In genomic region chr13:112264666-112265065, GRCm38 (mm10) we compare ENCODE assay signal across 8 mouse cellular contexts. TPM values are rescaled to one million over a fixed set of nuclear protein-coding genes. Genes with fewer than 3 reads are reported as not detected.
A peak's percentile ranks its signal among the peaks of the same experiment; 100 is the strongest.
DNase-seq lines count a peak whose midpoint lies in the region; ATAC-seq and TF ChIP-seq lines count a peak whose summit lies in the region.

No protein-coding gene starts in this region.

- intact Hi-C loops in heart, postnatal 25 days (cut with DNase I), result loop anchor here (5.0 to 10.0 kb wide), 2 partner anchors 492 to 810 kb away; no protein-coding TSS in a partner anchor

- 16% methylated on average over 4 of the region's 4 CpGs for WGBS in liver, embryonic 14.5 days (ENCODE audit: insufficient replicate concordance)

- DNase-seq in heart, postnatal 4 days, result peak; percentile 38
- DNase-seq in heart, postnatal 25 days (ENCODE audit: low spot score), result no peak
- DNase-seq in CD4-positive, CD25-positive, alpha-beta regulatory T cell, adult 2 months (ENCODE audit: low read depth, low spot score), result peak; percentile 66
- DNase-seq in adipocyte (ENCODE audit: low spot score), result peak; percentile 52
- no peak for DNase-seq in liver, embryonic 14.5 days (ENCODE audit: low read depth in 3 of 3, low spot score in 3 of 3)
- peak; percentile 38 for DNase-seq in right cerebral cortex, postnatal 14 days
- DNase-seq in natural killer cell, adult 2 months (ENCODE audit: low spot score in 2 of 2), result no peak

- ATAC-seq in erythroid progenitor cell, adult 5-6 weeks (replicated peaks; ENCODE audit: low FRiP score, poor library complexity, severe bottlenecking), result peak; percentile 55; the same call in 1 of the 2 replicates
- ATAC-seq in liver, embryonic 14.5 days (ENCODE audit: insufficient read depth), result no peak

- H3K4me2 ChIP-seq in liver, embryonic 14.5 days (ENCODE audit: low read depth), result no peak overlapping the region

- H3K9ac ChIP-seq in liver, embryonic 14.5 days (replicated peaks), result no peak overlapping the region

- peak; percentile 72 for TF ChIP-seq CTCF in liver, embryonic 14.5 days (IDR thresholded peaks at IDR 0.05; ENCODE audit: low read depth)

- H3K27me3 ChIP-seq in liver, embryonic 14.5 days (ENCODE audit: control insufficient read depth, insufficient read depth, low read length), result no peaks in the 10 kb centered on the region

- TF ChIP-seq EP300 in liver, embryonic 14.5 days (IDR thresholded peaks at IDR 0.05; ENCODE audit: low read depth), result no peak

- no peaks in the 10 kb centered on the region for H3K9me3 ChIP-seq in liver, embryonic 14.5 days (ENCODE audit: control insufficient read depth, low read length)

- no peaks in the 10 kb centered on the region for H3K36me3 ChIP-seq in liver, embryonic 14.5 days (replicated peaks; ENCODE audit: control insufficient read depth, insufficient read depth, low read depth)

- H3K4me1 ChIP-seq in liver, embryonic 14.5 days (replicated peaks; ENCODE audit: control insufficient read depth in 2 of 2, insufficient read depth in 2 of 2, low read length in 1 of 2), result no peaks in the 10 kb centered on the region

- no peak overlapping the region for H3K4me3 ChIP-seq in liver, embryonic 14.5 days (ENCODE audit: insufficient read depth in 1 of 2, low read depth in 2 of 2, low read length in 2 of 2)

- H3K27ac ChIP-seq in liver, embryonic 14.5 days, result no peak overlapping the region

RNA-seq across cellular contexts. Expression of gene Ankrd55, which starts 23.6 kb away (rescaled TPM):
- not detected for total RNA-seq in heart, postnatal 4 days (2021)
- under 1 TPM; 0.25 to 0.34 TPM for total RNA-seq in heart, postnatal 25 days (2021)
- total RNA-seq in erythroid progenitor cell, adult 5-6 weeks (2015; ENCODE audit: low replicate concordance), result not detected in 2 replicates
- total RNA-seq in erythroid progenitor cell, adult 5-6 weeks (2017; ENCODE audit: low replicate concordance), result not detected in 2 replicates
- 0.06 and 0.10 TPM in 2 replicates for polyA plus RNA-seq in liver, embryonic 14.5 days (2012; rRNA removed)
- 0.08 and 0.13 TPM in 2 replicates for polyA plus RNA-seq in liver, embryonic 14.5 days (2014; fragmentation: Nextera tagmentation; extraction: Ambion mirVana)

Comparison
In these comparisons a context has a peak if more than half of its experiments do, and no peak if none do; other contexts are left out.
1. DNase-seq: peak in heart, postnatal 4 days (single experiment), CD4-positive, CD25-positive, alpha-beta regulatory T cell, adult 2 months (single experiment), adipocyte (single experiment) and right cerebral cortex, postnatal 14 days (single experiment); none in heart, postnatal 25 days (single experiment), liver, embryonic 14.5 days (0 of 3) and natural killer cell, adult 2 months (0 of 2).